Mouse (Mus musculus): ENCODE measurements around the gene Ppp1r1c.

Gene Ppp1r1c

GRCm38 (mm10) chr2:79707575-79707974, at the start of gene Ppp1r1c:
Gene Ppp1r1c (plus strand): TSS chr2:79707780.
- DNase-seq: no peak

GRCm38 (mm10) chr2:79660417-79661185, 47.0 kb upstream of the Ppp1r1c start:
- DNase-seq: no peak

DNA sequence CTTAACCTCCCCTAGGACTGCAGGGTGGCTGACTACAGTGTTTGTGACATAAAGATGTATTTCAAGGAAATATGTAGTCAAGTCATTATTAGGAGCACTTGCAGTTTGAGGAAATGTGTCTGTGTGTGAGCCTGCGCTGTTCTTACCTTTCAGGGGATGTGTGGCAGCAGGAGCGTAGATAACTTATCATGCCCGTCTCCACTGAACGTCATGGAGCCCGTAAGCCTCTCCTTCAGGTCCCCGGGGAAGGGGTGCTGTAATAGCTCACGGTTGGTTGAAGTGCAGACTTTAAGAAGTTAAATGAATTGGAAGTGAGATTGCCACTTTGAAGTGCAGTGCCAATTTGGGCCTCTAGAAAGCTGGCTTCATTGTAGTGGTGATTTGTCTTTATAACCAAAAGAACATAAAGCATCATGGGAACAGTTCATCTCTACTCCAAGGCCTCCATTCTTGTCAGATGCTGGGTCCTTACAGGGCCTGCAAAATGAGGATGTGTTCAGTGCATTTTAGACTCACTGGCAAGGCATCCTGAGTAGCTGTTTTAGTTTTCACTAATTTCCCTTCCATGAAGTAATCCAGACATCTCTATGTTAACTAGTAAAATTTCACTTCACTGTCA, 46.0 kb upstream of the Ppp1r1c start:
- DNase-seq: no peak

DNA sequence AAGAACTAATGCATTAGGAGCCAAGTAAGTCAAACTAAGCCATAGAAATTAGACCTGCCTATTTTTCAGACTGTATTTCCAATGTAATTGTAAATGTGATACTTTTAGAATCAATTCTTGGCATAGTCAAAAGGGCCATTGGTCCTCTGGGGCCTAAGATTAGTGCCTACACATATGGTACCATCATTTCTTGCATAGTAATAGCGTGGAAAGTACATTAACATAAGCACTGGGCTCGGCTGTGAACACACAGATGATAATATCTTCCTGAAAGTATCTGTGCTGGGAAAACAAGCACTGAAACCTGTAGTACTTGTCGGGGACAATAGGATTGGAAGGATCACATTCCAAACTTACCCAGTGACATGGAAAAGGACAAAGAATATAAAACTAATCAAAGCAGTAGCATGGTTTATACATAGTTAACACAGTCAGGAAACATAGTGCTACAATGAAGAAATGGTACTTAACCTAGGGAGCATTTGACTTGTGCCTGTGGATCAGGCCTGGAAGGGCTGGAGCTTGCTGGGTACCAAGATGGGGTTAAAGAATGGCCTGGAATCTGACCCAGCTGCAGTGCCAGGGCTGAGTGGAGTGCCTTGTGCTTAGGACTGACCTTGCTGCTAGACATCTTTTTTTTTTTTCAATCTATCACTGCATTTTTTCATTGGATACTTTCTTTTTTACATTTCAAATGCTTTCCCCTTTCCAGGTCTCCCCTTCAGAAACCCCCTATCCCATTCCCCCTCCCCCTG, 42.9 kb upstream of the Ppp1r1c start:
- DNase-seq: no peak

- no peak for DNase-seq
Measured at GRCm38 (mm10) chr2:79665492-79665891, 42.1 kb upstream of the Ppp1r1c start.

DNA sequence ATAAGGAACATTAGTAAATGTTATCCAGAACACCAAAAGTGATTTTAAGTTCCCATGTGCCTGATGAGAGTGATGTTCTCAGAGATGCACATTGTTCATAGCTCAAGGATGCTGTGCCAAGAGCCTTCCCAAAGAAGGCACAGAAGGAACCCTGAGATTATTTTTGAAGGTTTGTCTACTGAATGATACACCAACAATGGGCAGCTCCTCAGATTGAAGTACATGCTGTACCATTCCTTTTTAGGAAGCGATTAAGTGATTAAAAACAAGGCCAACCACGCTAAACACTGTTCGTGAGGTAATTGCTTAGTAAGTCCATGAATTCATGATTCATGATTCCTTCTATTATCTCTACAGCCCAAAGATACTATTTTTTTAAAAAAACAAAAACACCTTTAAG, 32.3 kb upstream of the Ppp1r1c start:
- no peak for DNase-seq

DNA sequence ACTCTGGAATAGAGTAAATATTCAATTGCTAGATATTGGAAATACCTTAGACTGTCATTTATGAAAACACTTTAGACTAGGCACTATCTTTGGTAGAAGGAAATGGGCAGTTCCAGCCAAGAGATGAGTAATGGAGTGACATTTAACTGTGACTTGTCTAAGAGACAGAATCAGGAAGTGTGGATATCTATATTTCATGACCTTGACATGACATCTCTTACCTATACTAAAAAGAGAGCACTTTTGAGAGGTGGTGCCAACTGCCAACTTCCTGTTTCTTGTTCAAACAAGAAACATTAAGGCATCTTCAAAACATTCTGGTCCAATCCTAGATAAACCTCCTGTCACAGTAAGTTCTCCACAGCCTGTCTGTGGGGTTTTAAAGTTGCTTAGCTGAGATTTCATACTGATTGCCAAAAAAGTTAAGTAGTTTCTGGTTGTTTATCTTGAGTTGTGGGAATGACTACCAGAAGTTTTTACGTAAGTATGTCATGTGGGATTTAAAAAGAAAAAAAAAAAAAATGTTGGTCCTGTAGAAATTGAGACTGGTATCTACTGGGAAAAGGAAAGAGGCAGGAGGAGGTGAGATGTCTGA, 29.8 kb upstream of the Ppp1r1c start:
- no peak for DNase-seq

- DNase-seq: no peak
Measured at GRCm38 (mm10) chr2:79681672-79682071, 25.9 kb upstream of the Ppp1r1c start.

DNA sequence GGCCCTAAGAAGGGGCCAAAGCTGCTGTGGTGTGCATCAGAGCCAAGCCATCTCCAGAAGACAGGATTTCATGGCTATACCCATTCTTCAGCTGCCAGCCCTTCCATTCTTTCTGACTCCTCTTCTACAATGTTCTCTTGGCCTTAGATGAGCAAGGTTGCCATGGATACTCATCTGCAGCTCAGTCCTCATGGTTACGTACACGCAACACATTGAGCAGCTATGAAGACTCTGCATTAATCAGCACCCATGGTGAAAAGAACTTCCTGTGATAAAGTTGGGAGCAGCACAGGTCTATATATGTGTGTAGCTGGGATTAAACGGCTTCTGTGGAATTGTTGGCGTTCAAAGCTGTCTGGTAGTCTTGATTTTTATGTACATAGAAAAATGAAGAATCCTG, 24.3 kb upstream of the Ppp1r1c start:
- no peak for DNase-seq

DNA sequence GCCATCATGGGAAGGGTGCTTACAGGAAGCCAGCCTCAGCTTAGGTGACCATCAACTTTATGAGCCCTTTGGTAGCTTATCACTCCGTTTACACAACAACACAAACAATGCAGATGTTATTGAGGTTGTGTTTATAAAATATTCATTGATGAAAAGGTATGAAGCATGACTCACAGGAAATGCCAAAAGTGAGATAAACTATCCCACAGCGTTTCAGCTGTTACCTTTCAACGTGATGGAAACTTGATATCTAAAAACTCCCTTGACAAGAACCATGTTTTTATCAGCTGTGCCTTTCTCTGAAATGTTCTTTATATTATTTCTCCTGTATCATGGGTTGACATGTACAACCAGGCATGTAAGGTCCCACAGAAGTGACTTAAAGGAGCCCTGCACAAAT, 16.7 kb upstream of the Ppp1r1c start:
- DNase-seq: no peak

- DNase-seq: no peak
Measured at GRCm38 (mm10) chr2:79695190-79695589, 12.4 kb upstream of the Ppp1r1c start.

DNA sequence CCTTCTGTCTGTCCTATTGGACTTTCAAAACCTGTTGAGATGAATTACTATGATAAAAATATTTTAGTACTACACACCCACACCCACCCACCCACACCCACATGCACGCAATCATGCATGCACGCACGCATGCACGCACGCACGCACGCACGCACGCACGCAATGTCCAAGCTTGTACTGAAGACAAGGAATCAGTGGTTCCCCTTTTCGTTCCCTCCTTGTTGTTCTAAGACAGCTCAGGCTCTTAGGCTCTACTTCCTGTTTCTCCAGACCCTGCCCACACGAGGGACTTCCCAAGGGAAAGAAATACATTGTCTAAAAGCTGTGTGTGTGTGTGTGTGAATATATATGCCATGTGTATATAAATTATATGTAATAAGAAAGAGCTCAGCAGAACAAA, 11.6 kb upstream of the Ppp1r1c start:
- no peak for DNase-seq

DNA sequence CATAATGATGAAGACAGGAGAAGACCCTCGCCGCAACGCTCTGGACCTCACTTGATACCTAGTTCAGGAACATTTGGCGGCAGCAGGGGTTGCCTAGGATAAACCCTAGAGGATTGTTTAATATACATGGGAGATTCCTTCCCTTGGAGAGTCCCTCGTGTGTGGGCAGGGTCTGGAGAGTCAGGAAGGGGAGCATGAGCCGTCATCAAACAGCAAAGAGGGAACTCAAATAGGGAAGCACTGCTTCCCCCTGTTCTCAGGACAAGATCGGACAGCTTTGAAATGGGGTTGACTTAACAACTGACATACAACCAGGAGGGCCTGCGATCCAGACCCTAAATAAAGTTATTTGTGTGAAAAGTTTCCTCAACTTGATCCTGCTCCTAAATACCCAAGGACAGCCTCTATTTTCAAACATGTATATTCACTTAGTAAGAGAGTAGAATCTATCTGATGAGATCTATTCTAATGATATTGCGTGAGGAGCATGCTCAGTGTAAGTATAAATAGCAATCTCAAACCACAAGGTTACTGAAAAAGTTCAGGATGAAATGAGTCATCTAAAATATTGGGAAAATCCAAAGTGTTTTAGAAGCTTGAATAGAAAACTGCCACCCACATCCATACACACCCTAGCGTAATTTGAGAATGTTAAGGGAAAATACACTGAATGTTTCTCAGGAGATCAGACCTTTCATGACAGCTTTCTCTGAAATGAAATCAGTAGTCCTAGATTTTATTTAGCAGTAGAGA, 10.9 kb upstream of the Ppp1r1c start:
- no peak for DNase-seq

DNA sequence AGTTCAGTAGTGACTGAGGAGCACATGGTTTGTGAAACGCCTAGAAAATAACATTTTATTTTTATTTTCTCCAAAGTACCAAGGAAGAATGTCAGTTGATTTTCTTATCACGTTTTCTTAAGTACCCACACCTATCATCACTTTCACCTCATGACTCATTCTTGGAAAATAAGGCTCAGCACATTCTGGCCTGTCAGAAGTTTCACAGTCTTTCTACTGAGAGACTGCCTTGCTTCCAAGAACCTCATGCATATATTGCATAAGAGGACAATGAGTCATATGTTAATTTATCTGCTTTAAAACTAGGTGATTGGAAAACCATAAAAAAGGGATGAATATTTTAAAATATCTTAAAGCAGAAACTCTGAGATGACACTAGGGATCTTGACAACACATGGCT, 9.4 kb upstream of the Ppp1r1c start:
- no peak for DNase-seq

DNA sequence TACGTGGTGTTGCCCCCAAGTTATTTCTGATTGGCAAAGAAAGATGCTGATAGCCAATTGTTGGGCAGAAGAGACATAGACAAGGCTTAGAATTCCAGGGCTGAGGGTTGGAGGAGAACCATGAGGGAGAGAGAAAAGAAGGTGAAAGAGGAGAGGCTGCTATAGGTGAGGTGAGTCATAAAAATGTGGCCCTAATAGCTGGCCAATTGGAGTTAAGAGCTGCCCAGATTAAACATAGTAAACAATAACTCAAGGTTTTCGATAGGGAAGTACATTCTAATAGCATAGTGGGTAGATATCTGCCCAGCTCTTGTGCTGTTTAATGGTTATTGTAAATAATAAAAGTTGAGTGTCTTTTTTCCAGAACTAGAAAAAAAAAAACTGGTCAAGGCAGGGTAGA, 2.8 kb upstream of the Ppp1r1c start:
- no peak for DNase-seq

GRCm38 (mm10) chr2:79713662-79714091, 6.1 kb downstream of the Ppp1r1c start:
- DNase-seq: no peak

GRCm38 (mm10) chr2:79714745-79715144, 7.2 kb downstream of the Ppp1r1c start:
- DNase-seq: no peak

DNA sequence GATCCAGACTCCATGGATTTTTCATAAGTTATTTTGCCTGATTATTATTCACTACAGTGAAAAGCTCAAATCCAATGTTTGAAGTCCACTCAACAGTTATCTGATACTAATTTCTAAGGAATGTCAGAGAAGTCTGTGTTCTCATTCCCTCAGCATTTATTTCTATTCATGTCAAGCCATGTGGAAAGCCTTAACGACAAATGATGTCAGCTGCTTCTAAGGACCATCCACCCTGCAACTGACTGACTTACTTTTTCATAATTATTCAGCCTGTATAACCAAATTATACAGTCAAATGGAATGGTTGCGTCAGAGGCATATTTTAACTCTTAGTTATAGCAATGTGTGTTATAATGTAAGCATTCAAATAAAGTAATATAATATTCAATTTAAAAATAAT, 8.3 kb downstream of the Ppp1r1c start:
- DNase-seq: no peak

GRCm38 (mm10) chr2:79717846-79718245, 10.3 kb downstream of the Ppp1r1c start:
- no peak for DNase-seq

DNA sequence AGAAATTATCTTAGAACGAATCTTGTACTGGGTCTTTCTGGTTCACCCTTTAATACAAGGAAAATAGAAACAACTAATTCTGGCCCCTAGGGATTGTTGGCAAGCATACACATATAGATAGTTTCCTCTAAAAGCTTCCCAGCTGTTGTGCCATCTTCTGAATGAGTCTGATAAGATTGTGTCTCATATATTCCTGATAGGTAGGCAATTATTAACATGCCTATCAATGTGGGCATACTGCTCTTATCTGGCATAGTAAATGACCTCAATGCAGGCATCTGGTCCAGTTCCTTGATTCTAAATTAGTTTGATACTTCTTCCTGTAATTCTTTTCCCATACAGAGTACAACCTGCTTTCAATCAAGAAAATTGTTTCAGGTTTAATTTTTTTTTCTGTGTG, 14.8 kb downstream of the Ppp1r1c start:
- DNase-seq: no peak

DNA sequence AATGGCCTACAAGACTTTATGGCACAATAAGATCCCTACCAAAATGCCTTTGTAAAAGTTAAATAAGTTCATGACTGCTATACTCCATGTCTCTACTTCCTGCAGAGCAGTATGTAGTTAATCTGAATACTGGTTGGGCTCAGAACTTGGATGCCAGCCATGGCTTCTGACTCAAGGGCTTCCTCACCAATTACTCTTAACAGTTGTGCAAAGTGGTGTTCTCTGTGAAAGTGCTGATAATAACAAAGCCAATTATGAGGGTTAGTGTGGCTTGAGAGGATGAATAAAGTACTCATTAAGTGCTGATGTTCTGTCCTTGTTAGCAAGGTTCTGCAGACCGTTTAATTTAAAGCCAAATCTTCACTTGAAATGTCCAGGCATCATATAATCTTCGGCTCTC, 31.4 kb downstream of the Ppp1r1c start:
- DNase-seq: no peak

- no peak for DNase-seq
Measured at GRCm38 (mm10) chr2:79741966-79742365, 34.4 kb downstream of the Ppp1r1c start.

DNA sequence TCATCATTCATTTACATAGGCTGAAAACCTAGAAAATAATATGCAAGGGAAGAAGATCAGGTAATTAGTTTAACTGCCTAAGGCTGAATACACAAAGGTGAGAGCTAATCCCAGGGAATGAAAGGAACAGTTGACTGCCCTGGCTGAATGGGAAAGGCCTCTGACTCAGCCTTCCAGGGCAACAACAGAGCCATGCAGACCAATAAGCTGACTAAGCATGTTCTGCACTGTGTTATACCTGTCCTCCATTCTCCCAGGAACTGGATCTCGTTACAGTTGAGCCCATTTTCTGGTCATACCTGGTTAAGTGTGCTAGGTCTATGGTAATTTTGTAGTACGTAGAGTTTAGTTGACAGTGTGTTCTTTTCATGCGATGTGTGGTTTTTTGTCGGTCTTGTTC, 36.6 kb downstream of the Ppp1r1c start:
- no peak for DNase-seq

All from right cerebral cortex, postnatal 14 days (tissue).